Mouse (Mus musculus) thymus, adult 18-20 months (tissue): ENCODE data around the gene Sult2a8.
"Not testable (repeated sequence)": the region's sequence is repeated elsewhere in the genome, so short reads cannot be mapped to it uniquely, and the experiment has no call there.

Source experiments
- DNase-seq, 2 experiments: peaks; one replicate each; pipeline ENCODE4 v3.0.0; 2022; ENCODE audit warnings: mixed read lengths in 2 of 2

Gene Sult2a8

DNA sequence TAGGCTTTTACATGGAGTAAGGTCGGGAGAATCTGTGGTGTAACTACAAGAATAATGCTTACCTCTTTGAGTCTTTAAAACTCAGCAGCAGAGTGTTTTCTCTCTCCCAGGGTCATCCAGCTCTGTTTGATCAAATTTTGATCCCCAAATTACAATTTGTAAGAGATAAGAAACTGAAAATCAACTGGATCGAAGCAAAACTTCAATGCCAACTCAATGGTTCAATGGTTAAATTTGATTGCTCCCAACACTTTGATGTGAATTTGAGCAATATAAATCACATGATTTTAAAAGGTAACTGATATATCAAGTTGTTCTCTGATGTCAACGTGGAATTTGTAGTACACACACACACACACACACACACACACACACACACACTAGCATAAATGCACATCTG lies at the start of gene Sult2a8:
Sult2a8 (minus strand) TSS at position 236 of the 400 bp plus-strand sequence.
- no peak for DNase-seq

GRCm38 (mm10) chr7:14494130-14494529 lies 47.6 kb upstream of the Sult2a8 start, which contains the start of gene Sult2a7:
Sult2a7 (minus strand) TSS chr7:14494230.
- DNase-seq = no peak

DNA sequence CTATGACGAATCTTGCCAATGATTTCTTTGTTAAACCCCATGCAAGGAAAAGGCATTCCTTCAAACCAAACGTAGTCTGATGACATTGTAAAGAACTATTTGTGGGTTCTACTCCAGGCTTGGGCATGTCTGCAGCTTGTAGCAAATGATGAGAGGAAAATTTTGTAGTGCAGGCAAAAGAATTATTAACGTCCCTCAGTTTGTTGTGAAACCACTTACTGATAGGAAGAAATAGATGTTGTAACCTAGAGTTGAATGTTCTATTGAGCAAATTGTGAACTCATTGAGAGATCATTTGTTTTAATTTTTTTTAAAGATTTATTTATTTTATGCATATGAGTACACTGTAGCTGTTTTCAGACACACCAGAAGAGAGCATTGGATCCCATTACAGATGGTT lies 46.3 kb upstream of the Sult2a8 start:
- no peak for DNase-seq

GRCm38 (mm10) chr7:14439581-14439980 lies 7.0 kb downstream of the Sult2a8 start:
- DNase-seq = no peak

- no peak for DNase-seq
Measured at GRCm38 (mm10) chr7:14438484-14438883, 8.1 kb downstream of the Sult2a8 start.

GRCm38 (mm10) chr7:14438029-14438428 lies 8.5 kb downstream of the Sult2a8 start:
- no peak for DNase-seq

DNA sequence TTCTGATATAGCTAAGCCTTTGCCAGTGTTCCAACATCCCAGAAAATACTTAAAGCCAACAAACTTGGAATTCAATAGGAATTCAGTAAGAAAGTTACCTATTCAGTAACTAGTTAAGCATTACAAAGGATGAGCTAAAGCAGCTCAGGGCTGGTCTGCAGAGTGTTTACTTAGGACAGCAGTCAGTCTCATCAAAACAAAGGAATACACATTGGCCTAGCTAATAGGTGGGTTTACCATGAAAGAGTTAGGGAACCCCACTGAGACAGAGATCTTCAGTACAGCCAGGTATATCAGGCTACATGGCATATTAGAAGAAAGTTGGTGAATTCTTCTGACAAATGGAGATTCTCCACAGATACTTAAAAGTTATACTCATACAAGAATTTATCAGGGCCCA lies 47.2 kb downstream of the Sult2a8 start:
- DNase-seq = not testable (repeated sequence)

DNA sequence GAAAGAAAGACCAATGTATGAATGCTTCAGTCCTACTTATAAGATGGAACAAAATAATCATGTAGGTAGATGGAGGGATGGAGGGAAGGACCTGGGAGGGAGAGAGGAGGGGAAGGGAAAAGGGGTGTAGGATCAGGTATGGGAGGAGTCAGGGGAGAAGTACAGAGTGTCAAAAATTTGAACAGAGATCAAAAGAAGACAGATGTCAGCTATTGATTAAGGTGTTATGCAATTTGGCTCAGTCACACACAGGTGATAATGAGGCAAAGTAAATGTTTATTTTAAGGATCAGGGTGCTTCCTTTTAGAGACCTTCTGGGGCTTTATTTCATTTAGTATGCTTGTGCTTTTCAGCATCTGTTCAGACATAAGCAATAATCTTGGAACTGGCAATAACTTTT lies 50.1 kb downstream of the Sult2a8 start:
- DNase-seq = no peak
